Mouse (Mus musculus): ENCODE results near the gene Zfp536.

GRCm38 (mm10) chr7:37689107-37689511 lies 84.3 kb downstream of the Zfp536 start:
- TF ChIP-seq CTCF (IDR thresholded peaks at IDR 0.05; ENCODE audit: extremely low read depth, insufficient read depth, insufficient read length, insufficient replicate concordance): no peak
- no peak for TF ChIP-seq POLR2A (IDR thresholded peaks at IDR 0.05; ENCODE audit: low read depth, low read length)
